Mouse (Mus musculus) liver, embryonic 11.5 days (tissue): Measurements from ENCODE around the gene Draxin. TPM values are rescaled to one million over a fixed set of nuclear protein-coding genes. Genes with fewer than 3 reads are reported as not detected.

Experiments
- microRNA-seq: library from miRNA; unstranded; fragments of <30 nt; microRNA quantifications from one replicate; pipeline ENCODE4, GENCODE M21; 2017; ENCODE audit warnings: borderline number of aligned reads
- polyA plus RNA-seq: library from polyadenylated mRNA; unstranded; fragments of >200 nt; fragmentation: Nextera tagmentation; extraction: Ambion mirVana; gene quantifications from 2 replicates; pipeline ENCODE4 v1.2.1, GENCODE M21; 2014

The Draxin gene
- polyA plus RNA-seq, 1 experiment from 2014 or later = 0.12 TPM

Small RNAs within 50 kb of the gene (microRNA-seq; reads per million reads assigned to microRNA genes)
- not detected for gene Mir7022

Other genes starting within 250 kb of the Draxin start
- 36.0 and 37.6 TPM in 2 replicates for gene Mfn2, start 226.0 kb downstream of the Draxin start, polyA plus RNA-seq
- 32.6 and 33.9 TPM in 2 replicates for gene Plod1, start 193.9 kb downstream of the Draxin start, polyA plus RNA-seq
- gene 2510039O18Rik, start 189.8 kb downstream of the Draxin start, polyA plus RNA-seq = 18.6 and 19.2 TPM in 2 replicates
- gene Nppb, start 144.9 kb downstream of the Draxin start, polyA plus RNA-seq = 1.1 TPM in 1 of 2 replicates, not detected in the other
- 7.2 and 32.9 TPM in 2 replicates for gene Nppa, start 130.0 kb downstream of the Draxin start, polyA plus RNA-seq
- 2.0 and 2.4 TPM in 2 replicates for gene Clcn6, start 91.9 kb downstream of the Draxin start, polyA plus RNA-seq
- 15.5 and 16.1 TPM in 2 replicates for gene Mthfr, start 91.6 kb downstream of the Draxin start, polyA plus RNA-seq
- 18.3 and 20.9 TPM in 2 replicates for gene Agtrap, start 42.7 kb downstream of the Draxin start, polyA plus RNA-seq
- 41.4 and 44.7 TPM in 2 replicates for gene Mad2l2, start 314 bp downstream of the Draxin start, polyA plus RNA-seq
- 30.6 and 34.4 TPM in 2 replicates for gene Fbxo6, start 21.4 kb upstream of the Draxin start, polyA plus RNA-seq
- gene Fbxo44, start 29.8 kb upstream of the Draxin start, polyA plus RNA-seq = 2.9 and 3.0 TPM in 2 replicates
- 0.73 and 0.74 TPM in 2 replicates for gene Fbxo2, start 29.9 kb upstream of the Draxin start, polyA plus RNA-seq
- gene Disp3, start 157.3 kb upstream of the Draxin start, polyA plus RNA-seq = 0.04 TPM in 1 of 2 replicates, not detected in the other